Mouse (Mus musculus): ENCODE data around the gene Alk.

The Alk gene

GRCm38 (mm10) chr17:72121660-72122059 lies 482.8 kb downstream of the Alk start:
- no peak for DNase-seq

GRCm38 (mm10) chr17:72120278-72120677 lies 484.1 kb downstream of the Alk start:
- no peak for DNase-seq

GRCm38 (mm10) chr17:72118376-72118775 lies 486.1 kb downstream of the Alk start:
- DNase-seq, result no peak

- DNase-seq, result no peak
Observed at GRCm38 (mm10) chr17:72115271-72115944, 489.0 kb downstream of the Alk start.

- no peak for DNase-seq
Observed at GRCm38 (mm10) chr17:72112004-72112403, 492.4 kb downstream of the Alk start.

- DNase-seq, result no peak
Observed at GRCm38 (mm10) chr17:72111528-72111927, 492.9 kb downstream of the Alk start.

GRCm38 (mm10) chr17:72087261-72087703 lies 517.1 kb downstream of the Alk start:
- no peak for DNase-seq

- no peak for DNase-seq
Observed at GRCm38 (mm10) chr17:72081396-72081795, 523.0 kb downstream of the Alk start.

GRCm38 (mm10) chr17:72076306-72076921 lies 528.0 kb downstream of the Alk start:
- peak; percentile 17 for DNase-seq

GRCm38 (mm10) chr17:72071871-72072270 lies 532.6 kb downstream of the Alk start:
- no peak for DNase-seq

GRCm38 (mm10) chr17:72068176-72068575 lies 536.3 kb downstream of the Alk start:
- DNase-seq, result no peak

GRCm38 (mm10) chr17:72062978-72063377 lies 541.4 kb downstream of the Alk start:
- DNase-seq, result no peak

- DNase-seq, result no peak
Observed at GRCm38 (mm10) chr17:72059312-72059711, 545.1 kb downstream of the Alk start.

- DNase-seq, result no peak
Observed at GRCm38 (mm10) chr17:72045671-72046070, 558.8 kb downstream of the Alk start.

- DNase-seq, result no peak
Observed at GRCm38 (mm10) chr17:72043667-72044390, 560.6 kb downstream of the Alk start.

- peak; percentile 64 for DNase-seq
Observed at GRCm38 (mm10) chr17:72043001-72043666, 561.3 kb downstream of the Alk start.

GRCm38 (mm10) chr17:72039176-72039948 lies 565.1 kb downstream of the Alk start:
- no peak for DNase-seq

GRCm38 (mm10) chr17:72038371-72038770 lies 566.1 kb downstream of the Alk start:
- DNase-seq, result no peak

GRCm38 (mm10) chr17:72030672-72031071 lies 573.8 kb downstream of the Alk start:
- DNase-seq, result no peak

- peak; percentile 37 for DNase-seq
Observed at GRCm38 (mm10) chr17:72023323-72023722, 581.1 kb downstream of the Alk start.

GRCm38 (mm10) chr17:72021733-72022669 lies 582.4 kb downstream of the Alk start:
- peak; percentile 24 for DNase-seq
